Comparison of ENCODE assay signal across 8 mouse cellular contexts in genomic region chr11:5414856-5415616, GRCm38 (mm10). TPM values are rescaled to one million over a fixed set of nuclear protein-coding genes. Genes with fewer than 3 reads are reported as not detected.
A peak's percentile ranks its signal among the peaks of the same experiment; 100 is the strongest.
DNase-seq lines count a peak whose midpoint lies in the region; ATAC-seq and TF ChIP-seq lines count a peak whose summit lies in the region.

No protein-coding gene starts in this region.

- H3K27me3 ChIP-seq in cerebellum, adult 2 months (ENCODE audit: control insufficient read depth, insufficient read depth, low read length) = no peaks in the 10 kb centered on the region
- no peaks in the 10 kb centered on the region for H3K27me3 ChIP-seq in hindbrain, postnatal 0 days (ENCODE audit: insufficient read depth, low read length)

- no peak for TF ChIP-seq CTCF in cerebellum, adult 2 months (IDR thresholded peaks at IDR 0.05; ENCODE audit: borderline replicate concordance, insufficient read depth, low read depth, low read length)
- TF ChIP-seq CTCF in left cerebral cortex, adult 2 months (IDR thresholded peaks at IDR 0.05) = no peak
- TF ChIP-seq CTCF in hindbrain, postnatal 0 days (IDR thresholded peaks at IDR 0.05; ENCODE audit: low read depth) = no peak

- H3K9ac ChIP-seq in hindbrain, postnatal 0 days (replicated peaks; ENCODE audit: low read length) = no peak overlapping the region

- H3K4me3 ChIP-seq in cerebellum, adult 2 months (replicated peaks; ENCODE audit: insufficient read depth, low read depth, low read length) = no peak overlapping the region
- H3K4me3 ChIP-seq in left cerebral cortex, adult 2 months = no peak overlapping the region
- H3K4me3 ChIP-seq in hindbrain, postnatal 0 days (ENCODE audit: low read length) = no peak overlapping the region

- H3K9me3 ChIP-seq in hindbrain, postnatal 0 days (ENCODE audit: low read length) = no peaks in the 10 kb centered on the region

- no peaks in the 10 kb centered on the region for H3K36me3 ChIP-seq in hindbrain, postnatal 0 days (ENCODE audit: insufficient read depth, low read length)

- peaks cover 6% of the 10 kb centered on the region; the same call in 1 of the 2 replicates for H3K4me1 ChIP-seq in cerebellum, adult 2 months (ENCODE audit: control insufficient read depth, insufficient read depth, low read length)
- H3K4me1 ChIP-seq in hindbrain, postnatal 0 days (ENCODE audit: insufficient read depth, low read length) = peaks cover 42% of the 10 kb centered on the region

- no peak for TF ChIP-seq POLR2A in cerebellum, adult 2 months (IDR thresholded peaks at IDR 0.05; ENCODE audit: borderline replicate concordance, insufficient read depth, low read length)

- intact Hi-C loops in left cerebral cortex, adult 2 months (cut with DNase I) = no loop called here

- peak overlapping the region; percentile 24; the same call in 1 of the 2 replicates for H3K27ac ChIP-seq in cerebellum, adult 2 months (ENCODE audit: insufficient read depth, low read length)
- peak overlapping the region; percentile 89 for H3K27ac ChIP-seq in left cerebral cortex, adult 2 months
- H3K27ac ChIP-seq in hindbrain, postnatal 0 days = peak overlapping the region; percentile 76

- 41% methylated on average over 2 of the region's 2 CpGs for WGBS in cerebellum, adult 2 months
- WGBS in hindbrain, postnatal 0 days = 19% methylated on average over 2 of the region's 2 CpGs

- 0 out of 2 replicates have a peak overlapping the region, but pooled peaks have one; percentile 1 for H3K4me2 ChIP-seq in hindbrain, postnatal 0 days (ENCODE audit: low read depth, low read length)

- no peak for DNase-seq in cerebellum, adult 2 months
- no peak for DNase-seq in cerebellum, postnatal 4 days (ENCODE audit: low spot score in 2 of 2)
- DNase-seq in left cerebral cortex, adult 2 months (ENCODE audit: extremely low spot score in 1 of 2, low spot score in 2 of 2) = no peak
- DNase-seq in left cerebral cortex, adult 11 months (ENCODE audit: low spot score) = no peak
- no peak for DNase-seq in hindbrain, postnatal 0 days (ENCODE audit: low spot score)
- peak; percentile 12 for DNase-seq in retina, embryonic 14.5 days (ENCODE audit: low spot score)
- DNase-seq in B cell, adult 2 months = no peak

- peak; percentile 53 for ATAC-seq in hindbrain, postnatal 0 days
- ATAC-seq in CD4-positive, CD25-positive, alpha-beta regulatory T cell, adult 4 months = no peak

RNA-seq across cellular contexts. Expression of gene Znrf3, which starts 29.6 kb away (rescaled TPM):
- polyA plus RNA-seq in cerebellum, adult 2 months (2012; rRNA removed) = 5.4 and 5.8 TPM in 2 replicates
- total RNA-seq in left cerebral cortex, adult 2 months (2021) = 10 to 100 TPM; 19.5 to 20.7 TPM
- total RNA-seq in hindbrain, postnatal 0 days (2014; rRNA removed) = 13.6 and 17.1 TPM in 2 replicates
- polyA plus RNA-seq in hindbrain, postnatal 0 days (2015; fragmentation: Nextera tagmentation; extraction: Ambion mirVana) = 9.9 and 10.2 TPM in 2 replicates
- polyA plus RNA-seq in CD4-positive, CD25-positive, alpha-beta regulatory T cell, adult 4 months (2017; shearing (Covaris generic)) = 10 to 100 TPM; 21.3 to 24.1 TPM

Comparison
In these comparisons a context has a peak if more than half of its experiments do, and no peak if none do; other contexts are left out.
1. H3K27ac ChIP-seq: peak in every context shown above with its lines; median percentile 89 in left cerebral cortex, adult 2 months; 76 in hindbrain, postnatal 0 days; 24 in cerebellum, adult 2 months.